Mouse (Mus musculus) T-cell, adult 66 days (primary cell): ENCODE data around the gene 9530077C05Rik. TPM values are rescaled to one million over a fixed set of nuclear protein-coding genes. Genes with fewer than 3 reads are reported as not detected.

ENCODE experiments used
- total RNA-seq, 2 experiments: library from RNA; stranded (reverse); gene quantifications; 3 replicates in 1 of 2; 4 replicates in 1 of 2; pipeline ENCODE4 v1.2.4; 2023

9530077C05Rik gene
- not detected for total RNA-seq

GRCm38 (mm10) chr9:22411002-22411857 lies at the start of gene 9530077C05Rik:
Gene 9530077C05Rik, plus strand, starts transcription at chr9:22411513.

GRCm38 (mm10) chr9:22389021-22389476 lies 22.3 kb upstream of the 9530077C05Rik start, which contains the start of gene Anln:
Gene Anln, minus strand, starts transcription at chr9:22389188.

GRCm38 (mm10) chr9:22453990-22454389 lies 42.7 kb downstream of the 9530077C05Rik start, which contains the start of gene Gm17545:
Gene Gm17545, plus strand, starts transcription at chr9:22454290.

GRCm38 (mm10) chr9:22469643-22470042 lies 58.3 kb downstream of the 9530077C05Rik start, which contains the start of gene Rp9:
Gene Rp9, minus strand, starts transcription at chr9:22469743.

GRCm38 (mm10) chr9:22475424-22475868 lies 64.1 kb downstream of the 9530077C05Rik start, which contains the start of gene Bbs9:
Gene Bbs9, plus strand, starts transcription at chr9:22475715.

Other genes with a start within 250 kb of the 9530077C05Rik start
- not detected for gene Zfp872, start 223.4 kb upstream of the 9530077C05Rik start, total RNA-seq
- gene Zfp809, start 185.8 kb upstream of the 9530077C05Rik start, total RNA-seq: 10 to 100 TPM; 33.6 to 39.8 TPM
- 1 to 10 TPM; 3.1 to 3.4 TPM for gene Zfp599, start 151.6 kb upstream of the 9530077C05Rik start, total RNA-seq
- 10 to 100 TPM; 15.0 to 17.3 TPM for gene Zfp810, start 103.9 kb upstream of the 9530077C05Rik start, total RNA-seq
- 1 to 10 TPM in 1 of 2 experiments, under 1 TPM in 1; 0.83 to 2.7 TPM for gene Anln, start 22.3 kb upstream of the 9530077C05Rik start, total RNA-seq
- gene Gm17545, start 42.8 kb downstream of the 9530077C05Rik start, total RNA-seq: not detected
- gene Rp9, start 58.2 kb downstream of the 9530077C05Rik start, total RNA-seq: 10 to 100 TPM; 75.1 to 79.1 TPM
- 10 to 100 TPM; 24.7 to 29.7 TPM for gene Bbs9, start 64.2 kb downstream of the 9530077C05Rik start, total RNA-seq